ENCODE assay signal across 25 mouse cellular contexts in genomic region chr16:77295574-77296355, GRCm38 (mm10).
DNase-seq lines count a peak whose midpoint lies in the region; ATAC-seq and TF ChIP-seq lines count a peak whose summit lies in the region.
"Had no signal": no experiment of that assay in that cellular context is flagged by ENCODE, and none has a peak within 500 bp of the region (broad histone marks: within the 10 kb centered on the region; RNA-seq: fewer than 3 reads in every experiment).

No protein-coding gene starts in this region.

- DNase-seq in layer of hippocampus, adult 2 months (ENCODE audit: low spot score in 2 of 2): no peak
- no peak for DNase-seq in layer of hippocampus, postnatal 10 days (ENCODE audit: low spot score in 2 of 2)
- peak; percentile 9 for DNase-seq in 3T3-L1 (ENCODE audit: low read depth, low spot score)
- peak; percentile 59 for DNase-seq in Muller cell, postnatal 12 days (ENCODE audit: inconsistent ontology term)
- DNase-seq in limb, embryonic 14.5 days (ENCODE audit: low spot score): peak; percentile 83
- DNase-seq in right cerebral cortex, adult 2 months (ENCODE audit: low spot score in 2 of 2): no peak
- DNase-seq: adrenal gland, postnatal 10 days; cerebellum, adult 11-12 months; cerebellum, adult 9-11 months; embryo, embryonic 11 days; gastrocnemius, adult 2 months; heart, postnatal 10 days; kidney, adult 2 months; layer of hippocampus, adult 9-11 months; liver, embryonic 13.5 days; lung, adult 18-20 months; lung, postnatal 10 days; midbrain, embryonic 14.5 days had no signal

- H3K4me3 ChIP-seq in layer of hippocampus, adult 2 months: no peak overlapping the region
- H3K4me3 ChIP-seq in limb, embryonic 14.5 days (replicated peaks; ENCODE audit: low read length): no peak overlapping the region
- H3K4me3 ChIP-seq: forebrain, embryonic 15.5 days; gastrocnemius, adult 2 months; heart, embryonic 13.5 days; hindbrain, embryonic 15.5 days; intestine, embryonic 15.5 days; limb, embryonic 12.5 days; liver, embryonic 13.5 days had no signal

- TF ChIP-seq CTCF in layer of hippocampus, adult 2 months (conservative IDR thresholded peaks at IDR 0.05): no peak

- 0 out of 2 replicates have a peak overlapping the region, but pooled peaks have one; percentile 2 for H3K27ac ChIP-seq in layer of hippocampus, adult 2 months
- no peak overlapping the region for H3K27ac ChIP-seq in limb, embryonic 14.5 days (replicated peaks; ENCODE audit: low read depth, low read length)
- H3K27ac ChIP-seq: forebrain, embryonic 15.5 days; gastrocnemius, adult 2 months; heart, embryonic 13.5 days; hindbrain, embryonic 15.5 days; intestine, embryonic 15.5 days; limb, embryonic 12.5 days; liver, embryonic 13.5 days had no signal

- H3K4me1 ChIP-seq in limb, embryonic 14.5 days (ENCODE audit: control insufficient read depth, insufficient read depth, low read length): peaks cover 7% of the 10 kb centered on the region; the same call in 1 of the 2 replicates
- H3K4me1 ChIP-seq: heart, embryonic 13.5 days; intestine, embryonic 15.5 days; liver, embryonic 13.5 days had no signal

- no peak overlapping the region for H3K4me2 ChIP-seq in limb, embryonic 14.5 days (replicated peaks; ENCODE audit: low read depth, low read length, severe bottlenecking)
- H3K4me2 ChIP-seq: forebrain, embryonic 15.5 days; heart, embryonic 13.5 days; hindbrain, embryonic 15.5 days; intestine, embryonic 15.5 days; limb, embryonic 12.5 days; liver, embryonic 13.5 days had no signal

- H3K9me3 ChIP-seq in limb, embryonic 14.5 days (ENCODE audit: control insufficient read depth, low read length): no peaks in the 10 kb centered on the region
- H3K9me3 ChIP-seq: forebrain, embryonic 15.5 days; heart, embryonic 13.5 days; hindbrain, embryonic 15.5 days; intestine, embryonic 15.5 days; limb, embryonic 12.5 days; liver, embryonic 13.5 days had no signal

- H3K36me3 ChIP-seq in limb, embryonic 14.5 days (ENCODE audit: control insufficient read depth, insufficient read depth, low read length): no peaks in the 10 kb centered on the region
- H3K36me3 ChIP-seq: forebrain, embryonic 15.5 days; heart, embryonic 13.5 days; hindbrain, embryonic 15.5 days; intestine, embryonic 15.5 days; limb, embryonic 12.5 days; liver, embryonic 13.5 days had no signal

- peak; percentile 79 for ATAC-seq in limb, embryonic 14.5 days (ENCODE audit: low FRiP score, low read depth)
- ATAC-seq: forebrain, embryonic 15.5 days; intestine, embryonic 15.5 days; Patski had no signal

- no peaks in the 10 kb centered on the region for H3K27me3 ChIP-seq in limb, embryonic 14.5 days (ENCODE audit: control insufficient read depth, insufficient read depth, low read length)
- H3K27me3 ChIP-seq: CH12.LX; forebrain, embryonic 15.5 days; heart, embryonic 13.5 days; hindbrain, embryonic 15.5 days; intestine, embryonic 15.5 days; limb, embryonic 12.5 days; liver, embryonic 13.5 days had no signal

- no peak for TF ChIP-seq POLR2A in limb, embryonic 14.5 days (IDR thresholded peaks at IDR 0.05; ENCODE audit: borderline replicate concordance, extremely low read depth, insufficient read depth, insufficient read length)

- no peak overlapping the region for H3K9ac ChIP-seq in limb, embryonic 14.5 days (ENCODE audit: low read depth, low read length, severe bottlenecking)
- H3K9ac ChIP-seq: forebrain, embryonic 15.5 days; heart, embryonic 13.5 days; hindbrain, embryonic 15.5 days; intestine, embryonic 15.5 days; limb, embryonic 12.5 days; liver, embryonic 13.5 days had no signal

- WGBS in limb, embryonic 14.5 days: 31% methylated on average over 4 of the region's 4 CpGs

Comparison
In these comparisons a context has a peak if more than half of its experiments do, and no peak if none do; other contexts are left out.
1. DNase-seq: peak in 3T3-L1 (single experiment), Muller cell, postnatal 12 days (single experiment) and limb, embryonic 14.5 days (single experiment); none in layer of hippocampus, adult 2 months (0 of 2), layer of hippocampus, postnatal 10 days (0 of 2) and right cerebral cortex, adult 2 months (0 of 2).